Mouse (Mus musculus): ENCODE measurements around the gene Synpr. TPM values are rescaled to one million over a fixed set of nuclear protein-coding genes. Genes with fewer than 3 reads are reported as not detected.

Gene Synpr
- total and polyA plus RNA-seq, 3 experiments: not detected

DNA sequence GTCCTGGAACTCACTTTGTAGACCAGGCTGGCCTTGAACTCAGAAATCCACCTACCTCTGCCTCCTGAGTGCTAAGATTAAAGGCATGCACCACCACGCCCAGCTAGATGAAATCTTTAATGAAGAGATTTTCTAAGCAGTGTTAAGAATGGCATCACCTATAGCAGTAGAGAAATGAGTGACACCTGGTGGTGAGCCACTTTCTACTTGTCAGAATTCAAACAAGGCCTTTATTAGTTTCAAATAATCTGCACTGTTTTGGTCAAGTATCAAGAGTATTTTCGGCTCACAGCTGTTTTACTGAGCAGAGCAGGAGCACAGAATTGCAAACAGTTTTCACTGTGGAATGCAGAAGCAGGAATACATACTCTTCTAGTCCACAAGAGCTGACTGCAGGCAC is 59.7 kb downstream of the Synpr start:
- H3K9me3 ChIP-seq (replicated peaks; ENCODE audit: low read length): peaks cover 2% of the 10 kb centered on the region

GRCm38 (mm10) chr14:13349170-13349865 is 64.7 kb downstream of the Synpr start:
- dilution Hi-C loops (cut with MboI; ENCODE audit: extremely low pct_ligation_motif_present, extremely low pct_unique_long_range_greater_than_20kb, low sequenced_read_pairs) (no loop called here), in situ Hi-C loops (cut with MboI; ENCODE audit: low pct_ligation_motif_present, low pct_unique_long_range_greater_than_20kb, low sequenced_read_pairs) (no loop called here)
- H3K27me3 ChIP-seq (replicated peaks): no peaks in the 10 kb centered on the region
- H3K9me3 ChIP-seq (replicated peaks; ENCODE audit: low read length): peaks cover 4% of the 10 kb centered on the region
- H3K4me3 ChIP-seq (replicated peaks in 1 of 3; ENCODE audit: low read depth in 2 of 3, low read length in 2 of 3, poor library complexity in 1 of 3): no peak overlapping the region
- TF ChIP-seq MXI1 (IDR thresholded peaks at IDR 0.05; ENCODE audit: low read depth, low read length): no peak
- no peak for TF ChIP-seq TCF12 (IDR thresholded peaks at IDR 0.05; ENCODE audit: low read depth, low read length)
- no peak for TF ChIP-seq BHLHE40 (IDR thresholded peaks at IDR 0.05; ENCODE audit: low read depth, low read length)
- no peak for TF ChIP-seq NRF1 (IDR thresholded peaks at IDR 0.05; ENCODE audit: low read depth, low read length)
- TF ChIP-seq ZKSCAN1 (IDR thresholded peaks at IDR 0.05; ENCODE audit: borderline replicate concordance, low read depth, low read length): no peak
- no peak for TF ChIP-seq UBTF (IDR thresholded peaks at IDR 0.05; ENCODE audit: low read depth, low read length)
- no peak overlapping the region for H3K9ac ChIP-seq (ENCODE audit: insufficient read depth, low read depth)
- no peak for DNase-seq (ENCODE audit: extremely low read depth)
- H3K4me2 ChIP-seq (ENCODE audit: insufficient read depth, low read depth, poor library complexity, severe bottlenecking): no peak overlapping the region
- H3K36me3 ChIP-seq (replicated peaks in 1 of 2; ENCODE audit: control insufficient read depth in 1 of 2, insufficient read depth in 1 of 2, low read length in 1 of 2): no peaks in the 10 kb centered on the region
- H3K4me1 ChIP-seq (ENCODE audit: control insufficient read depth in 1 of 2, insufficient read depth in 2 of 2): 0 out of 4 replicates have a peak, but pooled peaks cover 0 to 2% of the 10 kb centered on the region in 2 experiments
- no peak overlapping the region for H3K27ac ChIP-seq (ENCODE audit: insufficient read depth, low read depth)
- H3K79me2 ChIP-seq (replicated peaks; ENCODE audit: control insufficient read depth, extremely low read depth, insufficient read depth, poor library complexity, severe bottlenecking): no peaks in the 10 kb centered on the region

More for the DNA sequence above, 59.7 kb downstream of the Synpr start:
- no peak for DNase-seq (ENCODE audit: extremely low read depth)
- Histone ChIP-seq H3K36me3 (replicated peaks in 1 of 2; ENCODE audit: control insufficient read depth in 1 of 2, insufficient read depth in 1 of 2, low read length in 1 of 2) (no peaks in the 10 kb centered on the region), H3K4me1 (ENCODE audit: control insufficient read depth in 1 of 2, insufficient read depth in 2 of 2) (no peaks in the 10 kb centered on the region), H3K79me2 (replicated peaks; ENCODE audit: control insufficient read depth, extremely low read depth, insufficient read depth, poor library complexity, severe bottlenecking) (no peaks in the 10 kb centered on the region), H3K27me3 (replicated peaks) (no peaks in the 10 kb centered on the region), H3K27ac (ENCODE audit: insufficient read depth, low read depth) (no peak overlapping the region), H3K9ac (ENCODE audit: insufficient read depth, low read depth) (no peak overlapping the region), H3K4me3 (replicated peaks in 1 of 3; ENCODE audit: low read depth in 2 of 3, low read length in 2 of 3, poor library complexity in 1 of 3) (no peak overlapping the region), H3K4me2 (ENCODE audit: insufficient read depth, low read depth, poor library complexity, severe bottlenecking) (no peak overlapping the region)
- in situ Hi-C loops (cut with MboI; ENCODE audit: low pct_ligation_motif_present, low pct_unique_long_range_greater_than_20kb, low sequenced_read_pairs) (no loop called here), dilution Hi-C loops (cut with MboI; ENCODE audit: extremely low pct_ligation_motif_present, extremely low pct_unique_long_range_greater_than_20kb, low sequenced_read_pairs) (no loop called here)
- TF ChIP-seq SMC3 (IDR thresholded peaks at IDR 0.05; ENCODE audit: low read depth, low read length) (peak; percentile 17; the same call in 1 of the 2 replicates), ETS1 (conservative IDR thresholded peaks at IDR 0.05; ENCODE audit: low read depth, low read length) (no peak), CTCF (conservative IDR thresholded peaks at IDR 0.05 in 1 of 2, IDR thresholded peaks at IDR 0.05 in 1 of 2; ENCODE audit: low read depth in 2 of 2, low read length in 2 of 2) (peak in 1 of 2 experiments; percentile 32; a peak in 1 of 4 replicates)

DNA sequence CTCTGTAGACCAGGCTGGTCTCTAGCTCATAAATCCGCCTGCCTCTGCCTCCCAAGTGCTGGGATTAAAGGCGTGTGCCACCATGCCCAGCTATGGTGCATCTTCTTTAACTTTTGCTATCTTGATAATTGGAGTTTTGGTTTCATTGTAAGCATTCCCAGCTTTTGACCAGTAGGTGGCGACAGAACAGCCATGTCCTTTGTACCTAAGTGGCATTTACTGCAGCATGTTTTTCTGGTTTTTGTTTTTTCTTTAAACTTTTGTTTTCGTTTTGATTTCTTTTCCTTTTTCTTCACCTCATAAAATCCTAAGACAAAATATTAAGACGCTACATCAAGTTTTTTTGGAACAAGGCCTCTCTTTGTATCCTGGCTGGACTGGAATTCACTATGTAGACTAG is 69.6 kb downstream of the Synpr start:
- peak; percentile 59 for DNase-seq (ENCODE audit: extremely low read depth)

More for the DNA sequence above, 69.6 kb downstream of the Synpr start:
- Histone ChIP-seq H3K4me1 (ENCODE audit: control insufficient read depth in 1 of 2, insufficient read depth in 2 of 2) (0 out of 4 replicates have a peak, but pooled peaks cover 0 to 2% of the 10 kb centered on the region in 2 experiments), H3K79me2 (replicated peaks; ENCODE audit: control insufficient read depth, extremely low read depth, insufficient read depth, poor library complexity, severe bottlenecking) (no peaks in the 10 kb centered on the region), H3K27ac (ENCODE audit: insufficient read depth, low read depth) (no peak overlapping the region), H3K4me2 (ENCODE audit: insufficient read depth, low read depth, poor library complexity, severe bottlenecking) (peak overlapping the region; percentile 57; the same call in 1 of the 2 replicates), H3K27me3 (replicated peaks) (no peaks in the 10 kb centered on the region), H3K9ac (ENCODE audit: insufficient read depth, low read depth) (peak overlapping the region; percentile 26; the same call in 1 of the 2 replicates), H3K9me3 (replicated peaks; ENCODE audit: low read length) (peaks cover 2% of the 10 kb centered on the region), H3K4me3 (replicated peaks in 1 of 3; ENCODE audit: low read depth in 2 of 3, low read length in 2 of 3, poor library complexity in 1 of 3) (peak overlapping the region in 1 of 3 experiments; percentile 47), H3K36me3 (replicated peaks in 1 of 2; ENCODE audit: control insufficient read depth in 1 of 2, insufficient read depth in 1 of 2, low read length in 1 of 2) (no peaks in the 10 kb centered on the region)
- dilution Hi-C loops (cut with MboI; ENCODE audit: extremely low pct_ligation_motif_present, extremely low pct_unique_long_range_greater_than_20kb, low sequenced_read_pairs): no loop called here
- TF ChIP-seq RAD21 (IDR thresholded peaks at IDR 0.05; ENCODE audit: low read depth, low read length) (peak; percentile 45), RCOR1 (conservative IDR thresholded peaks at IDR 0.05; ENCODE audit: low read depth, low read length) (no peak), CTCF (conservative IDR thresholded peaks at IDR 0.05 in 1 of 2, IDR thresholded peaks at IDR 0.05 in 1 of 2; ENCODE audit: low read depth in 2 of 2, low read length in 2 of 2) (peak; percentile 76 to 80), SMC3 (IDR thresholded peaks at IDR 0.05; ENCODE audit: low read depth, low read length) (peak; percentile 63), ZC3H11A (IDR thresholded peaks at IDR 0.05; ENCODE audit: low read depth, low read length) (no peak), ELF1 (IDR thresholded peaks at IDR 0.05; ENCODE audit: low read depth, low read length) (no peak)
- in situ Hi-C loops (cut with MboI; ENCODE audit: low pct_ligation_motif_present, low pct_unique_long_range_greater_than_20kb, low sequenced_read_pairs): loop anchor here (25.0 kb wide), 1 partner anchor 558 kb away; the partner anchor contains the start of gene Gm281

All from CH12.LX (cell line).